Mouse (Mus musculus) ES-Bruce4 (cell line): Measurements from ENCODE around the gene Gm45521. TPM values are rescaled to one million over a fixed set of nuclear protein-coding genes. Genes with fewer than 3 reads are reported as not detected.
A peak's percentile ranks its signal among the peaks of the same experiment; 100 is the strongest.

Source experiments
- H3K27ac ChIP-seq: 2 replicates; pipeline ENCODE4 v1.5.1; 2012; ENCODE audit warnings: low read length, inconsistent platforms; ENCODE audit not compliant: insufficient read depth
- H3K27me3 ChIP-seq: 2 replicates; pipeline ENCODE4 v1.6.1; 2012; ENCODE audit warnings: mild to moderate bottlenecking, low read length, inconsistent platforms; ENCODE audit not compliant: control insufficient read depth, poor library complexity, insufficient read depth, severe bottlenecking
- H3K36me3 ChIP-seq: 2 replicates; pipeline ENCODE4 v1.6.1; 2012; ENCODE audit warnings: inconsistent platforms, mild to moderate bottlenecking, low read length, moderate library complexity; ENCODE audit not compliant: control insufficient read depth, poor library complexity, insufficient read depth, severe bottlenecking
- H3K4me1 ChIP-seq: one replicate; pipeline ENCODE4 v1.8.1; 2011; ENCODE audit warnings: low read length; ENCODE audit not compliant: control insufficient read depth, insufficient read depth
- H3K4me3 ChIP-seq: 2 replicates; pipeline ENCODE4 v1.5.1; 2011; ENCODE audit warnings: low read depth, mild to moderate bottlenecking, low read length
- H3K9ac ChIP-seq: 2 replicates; pipeline ENCODE4 v1.6.1; 2012; ENCODE audit warnings: low read depth, mild to moderate bottlenecking, inconsistent platforms; ENCODE audit not compliant: poor library complexity, severe bottlenecking
- H3K9me3 ChIP-seq: replicated peaks from 2 replicates; pipeline ENCODE4 v1.6.1; 2012; ENCODE audit warnings: mild to moderate bottlenecking, low read length, inconsistent platforms; ENCODE audit not compliant: control insufficient read depth, poor library complexity, insufficient read depth, severe bottlenecking
- CTCF ChIP-seq: IDR thresholded peaks from one replicate; pipeline ENCODE4 v1.8.1; 2011; ENCODE audit warnings: low read depth, low read length
- EP300 ChIP-seq: IDR thresholded peaks from 2 replicates; pipeline ENCODE4 v1.6.1; 2011; ENCODE audit warnings: low read depth, low read length; ENCODE audit not compliant: insufficient read depth
- POLR2A ChIP-seq: IDR thresholded peaks from one replicate; pipeline ENCODE4 v1.8.1; 2011; ENCODE audit warnings: low read length; ENCODE audit not compliant: insufficient read depth
- polyA plus RNA-seq: library from polyadenylated mRNA; stranded (reverse); fragments of >200 nt; gene quantifications from 2 replicates; pipeline ENCODE4 v1.2.4, GENCODE M21; 2011; ENCODE audit warnings: low read depth; ENCODE audit not compliant: missing spikeins, insufficient read depth, insufficient read length

Gm45521 gene
- polyA plus RNA-seq, 1 experiment, result 0.91 TPM

GRCm38 (mm10) chr14:7986913-7987312 is 29.8 kb downstream of the Gm45521 start:
- Histone ChIP-seq H3K9ac (no peak overlapping the region), H3K9me3 (no peaks in the 10 kb centered on the region), H3K4me3 (no peak overlapping the region), H3K27ac (no peak overlapping the region), H3K27me3 (no peaks in the 10 kb centered on the region), H3K4me1 (no peaks in the 10 kb centered on the region), H3K36me3 (no peaks in the 10 kb centered on the region)
- TF ChIP-seq EP300 (no peak), POLR2A (no peak), CTCF (no peak)

GRCm38 (mm10) chr14:7989371-7989770 is 32.3 kb downstream of the Gm45521 start:
- Histone ChIP-seq H3K4me1 (no peaks in the 10 kb centered on the region), H3K9me3 (no peaks in the 10 kb centered on the region), H3K4me3 (no peak overlapping the region), H3K9ac (no peak overlapping the region), H3K36me3 (no peaks in the 10 kb centered on the region), H3K27me3 (no peaks in the 10 kb centered on the region), H3K27ac (no peak overlapping the region)
- TF ChIP-seq CTCF (no peak), POLR2A (no peak), EP300 (no peak)

- H3K9me3 ChIP-seq, result no peaks in the 10 kb centered on the region
- no peak overlapping the region for H3K9ac ChIP-seq
- H3K36me3 ChIP-seq, result no peaks in the 10 kb centered on the region
- no peaks in the 10 kb centered on the region for H3K4me1 ChIP-seq
- H3K4me3 ChIP-seq, result no peak overlapping the region
- no peak overlapping the region for H3K27ac ChIP-seq
- no peaks in the 10 kb centered on the region for H3K27me3 ChIP-seq
- TF ChIP-seq POLR2A (no peak), EP300 (no peak), CTCF (no peak)
Observed at GRCm38 (mm10) chr14:7989961-7990360, 32.9 kb downstream of the Gm45521 start.

GRCm38 (mm10) chr14:7991108-7991776 is 34.2 kb downstream of the Gm45521 start:
- H3K4me1 ChIP-seq, result no peaks in the 10 kb centered on the region
- TF ChIP-seq POLR2A (no peak), EP300 (no peak), CTCF (no peak)
- no peaks in the 10 kb centered on the region for H3K27me3 ChIP-seq
- H3K9ac ChIP-seq, result no peak overlapping the region
- no peak overlapping the region for H3K4me3 ChIP-seq
- H3K36me3 ChIP-seq, result no peaks in the 10 kb centered on the region
- no peaks in the 10 kb centered on the region for H3K9me3 ChIP-seq
- H3K27ac ChIP-seq, result no peak overlapping the region

GRCm38 (mm10) chr14:7992158-7992557 is 35.1 kb downstream of the Gm45521 start:
- Histone ChIP-seq H3K27ac (no peak overlapping the region), H3K4me1 (no peaks in the 10 kb centered on the region), H3K9me3 (no peaks in the 10 kb centered on the region), H3K9ac (no peak overlapping the region), H3K36me3 (no peaks in the 10 kb centered on the region), H3K27me3 (no peaks in the 10 kb centered on the region), H3K4me3 (no peak overlapping the region)
- no peak for TF ChIP-seq EP300
- no peak for TF ChIP-seq CTCF
- no peak for TF ChIP-seq POLR2A

GRCm38 (mm10) chr14:7994271-7994767 is 37.2 kb downstream of the Gm45521 start, which contains the start of gene Dnase1l3:
Gene Dnase1l3 (minus strand): TSS chr14:7994573.
- Histone ChIP-seq H3K27ac (no peak within 1 kb of the TSS), H3K9ac (no peak within 1 kb of the TSS), H3K4me3 (no peak within 1 kb of the TSS), H3K9me3 (no peaks in the 10 kb centered on the region), H3K4me1 (no peaks in the 10 kb centered on the region), H3K36me3 (no peaks in the 10 kb centered on the region), H3K27me3 (no peaks in the 10 kb centered on the region)
- TF ChIP-seq CTCF, result peak; percentile 67
- no peak for TF ChIP-seq POLR2A
- TF ChIP-seq EP300, result no peak
